Mouse (Mus musculus): Measurements from ENCODE around the gene Stk26. TPM values are rescaled to one million over a fixed set of nuclear protein-coding genes. Genes with fewer than 3 reads are reported as not detected.

Stk26 gene
- polyA plus RNA-seq, 1 experiment from 2014 or later, result 0.90 TPM

Other genes starting within 250 kb of the Stk26 start
- 0.12 and 0.29 TPM in 2 replicates for gene Frmd7, start 101.7 kb downstream of the Stk26 start, polyA plus RNA-seq (2015; fragmentation: Nextera tagmentation; extraction: Ambion mirVana)
- 10.9 and 12.3 TPM in 2 replicates for gene Rap2c, start 177.0 kb downstream of the Stk26 start, polyA plus RNA-seq (2015; fragmentation: Nextera tagmentation; extraction: Ambion mirVana)